Mouse (Mus musculus) kidney, adult 2 months (tissue): ENCODE results near the gene Tmem252. TPM values are rescaled to one million over a fixed set of nuclear protein-coding genes. Genes with fewer than 3 reads are reported as not detected.

Experiments used
- DNase-seq: peaks from one replicate; pipeline ENCODE4 v3.0.0; 2021
- H3K27ac ChIP-seq: fragments of 200-500 bp; 2 replicates; pipeline ENCODE4 v1.5.1; 2012; ENCODE audit warnings: low read depth, low read length, control low read depth, inconsistent platforms; ENCODE audit not compliant: insufficient read depth
- H3K27me3 ChIP-seq: fragments of 200-500 bp; replicated peaks from 2 replicates; pipeline ENCODE4 v1.6.1; 2012; ENCODE audit warnings: mild to moderate bottlenecking, moderate library complexity, low read length, inconsistent platforms; ENCODE audit not compliant: control insufficient read depth, insufficient read depth
- H3K36me3 ChIP-seq: fragments of 200-500 bp; 2 replicates; pipeline ENCODE4 v1.6.1; 2012; ENCODE audit warnings: mild to moderate bottlenecking, moderate library complexity, low read length, inconsistent platforms; ENCODE audit not compliant: control insufficient read depth, insufficient read depth
- H3K4me1 ChIP-seq: fragments of 200-500 bp; 2 replicates; pipeline ENCODE4 v1.6.1; 2011; ENCODE audit warnings: low read length; ENCODE audit not compliant: control insufficient read depth, insufficient read depth
- H3K4me3 ChIP-seq: fragments of 200-500 bp; 2 replicates; pipeline ENCODE4 v1.5.1; 2011; ENCODE audit warnings: mild to moderate bottlenecking, low read depth, low read length, control low read depth; ENCODE audit not compliant: insufficient read depth
- CTCF ChIP-seq: fragments of 200-500 bp; conservative IDR thresholded peaks from 2 replicates; pipeline ENCODE4 v1.5.1; 2011; ENCODE audit warnings: low read depth, mild to moderate bottlenecking, control low read depth, low read length, moderate library complexity, mixed read lengths; ENCODE audit not compliant: insufficient read depth, insufficient read length
- POLR2A ChIP-seq: fragments of 200-500 bp; IDR thresholded peaks from one replicate; pipeline ENCODE4 v1.6.1; 2011; ENCODE audit warnings: low read depth, low read length, control low read depth
- WGBS: fragments of 180-500 bp; shearing (Covaris S2); methylation state at CpG from one replicate; pipeline ENCODE4 v1.1.7; 2018; 5-methylcytosine and 5-hydroxymethylcytosine counted together
- polyA plus RNA-seq: library from polyadenylated mRNA; depleted of rRNA; stranded (reverse); fragments of >200 nt; gene quantifications from 2 replicates; pipeline ENCODE4 v1.2.3, GENCODE M21; 2012

Tmem252 gene
- polyA plus RNA-seq, 1 experiment = 17.4 TPM

DNA sequence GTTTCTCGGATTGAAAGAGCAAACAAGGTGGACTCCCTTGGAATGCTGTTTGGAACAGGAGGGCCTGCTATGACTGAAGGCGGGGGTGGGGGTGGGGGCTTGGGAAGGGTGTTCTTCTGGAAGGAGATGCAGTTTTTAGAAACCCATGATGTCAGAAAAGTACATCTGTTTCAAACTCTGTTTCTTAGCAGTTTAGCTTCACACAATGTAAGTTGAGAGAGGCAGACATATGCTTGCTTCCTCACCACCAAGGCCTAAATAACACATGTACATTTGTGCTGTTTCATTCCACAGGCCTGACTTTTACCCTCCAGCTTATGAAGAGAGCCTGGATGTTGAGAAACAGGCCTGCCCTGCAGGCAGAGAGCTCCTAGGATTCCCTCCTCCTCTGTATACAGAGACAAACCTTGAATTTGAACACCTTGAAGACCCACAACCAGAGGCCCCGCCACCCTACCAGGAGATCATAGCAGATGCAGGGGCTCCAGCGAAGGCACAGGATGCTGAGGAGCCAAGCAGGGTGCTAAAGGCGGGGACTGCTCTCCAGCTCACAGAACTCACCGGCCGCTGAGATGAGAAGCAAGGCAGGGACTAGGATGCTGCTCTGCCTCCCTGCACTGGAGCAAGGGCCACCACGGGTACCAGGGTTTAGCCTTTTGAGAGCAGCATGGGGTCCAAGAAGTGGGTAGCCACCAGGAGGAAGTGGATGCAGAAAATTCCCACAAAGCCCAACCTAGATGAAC lies 3.6 kb downstream of the Tmem252 start:
- H3K36me3 ChIP-seq = peaks cover 3% of the 10 kb centered on the region; the same call in 1 of the 2 replicates
- TF ChIP-seq POLR2A = no peak
- TF ChIP-seq CTCF = no peak
- DNase-seq = no peak
- H3K27me3 ChIP-seq = no peaks in the 10 kb centered on the region
- H3K4me3 ChIP-seq = no peak overlapping the region
- H3K27ac ChIP-seq = no peak overlapping the region
- WGBS = 78% methylated on average over 8 of the region's 8 CpGs
- peaks cover 6% of the 10 kb centered on the region; the same call in 1 of the 2 replicates for H3K4me1 ChIP-seq

DNA sequence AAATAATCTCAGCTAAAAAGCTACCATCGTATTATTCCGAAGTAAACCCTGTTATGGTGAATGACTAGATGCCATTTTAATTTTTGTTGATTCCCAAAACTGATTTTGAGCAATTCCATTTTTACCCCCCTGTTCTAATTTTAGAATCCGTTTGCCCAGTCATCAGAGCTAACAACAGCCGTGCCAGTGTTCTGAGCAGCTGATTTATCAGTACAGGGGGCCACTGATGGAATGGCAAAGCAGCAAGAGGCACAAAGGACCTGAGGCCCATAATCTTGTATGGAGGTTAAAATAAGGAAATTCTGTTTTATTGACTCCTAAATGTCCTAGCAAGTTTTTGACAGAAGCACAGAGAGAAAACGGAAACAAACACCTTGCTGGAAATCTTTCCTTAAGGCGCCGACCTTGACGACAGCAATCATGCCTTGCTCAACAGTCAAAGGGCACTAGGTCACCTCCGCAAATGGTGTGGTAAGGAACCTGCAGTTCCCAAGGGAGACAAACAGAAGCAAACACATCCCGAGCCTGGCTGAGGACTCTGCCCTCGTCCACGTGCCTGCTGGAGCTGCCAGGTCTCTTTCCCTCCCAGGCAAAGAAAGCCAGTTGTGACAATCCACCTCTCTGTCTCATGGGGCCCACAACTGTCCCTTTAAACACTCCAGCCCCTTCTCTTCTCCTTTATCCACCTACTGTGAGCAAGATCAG lies 9.4 kb downstream of the Tmem252 start:
- peak; percentile 92 for DNase-seq
- no peak for TF ChIP-seq CTCF
- no peak for TF ChIP-seq POLR2A
- WGBS = 48% methylated on average over 12 of the region's 12 CpGs
- Histone ChIP-seq H3K36me3 (no peaks in the 10 kb centered on the region; the same call in 1 of the 2 replicates), H3K4me3 (no peak overlapping the region), H3K27ac (0 out of 2 replicates have a peak overlapping the region, but pooled peaks have one; percentile 24), H3K27me3 (no peaks in the 10 kb centered on the region), H3K4me1 (peaks cover 5% of the 10 kb centered on the region; the same call in 1 of the 2 replicates)

GRCm38 (mm10) chr19:24686411-24686810 lies 12.6 kb downstream of the Tmem252 start:
- Histone ChIP-seq H3K4me3 (no peak overlapping the region), H3K27me3 (no peaks in the 10 kb centered on the region), H3K4me1 (peaks cover 9% of the 10 kb centered on the region; the same call in 1 of the 2 replicates), H3K27ac (no peak overlapping the region), H3K36me3 (no peaks in the 10 kb centered on the region)
- TF ChIP-seq CTCF (no peak), POLR2A (no peak)
- 88% methylated on average over 10 of the region's 10 CpGs for WGBS
- no peak for DNase-seq

DNA sequence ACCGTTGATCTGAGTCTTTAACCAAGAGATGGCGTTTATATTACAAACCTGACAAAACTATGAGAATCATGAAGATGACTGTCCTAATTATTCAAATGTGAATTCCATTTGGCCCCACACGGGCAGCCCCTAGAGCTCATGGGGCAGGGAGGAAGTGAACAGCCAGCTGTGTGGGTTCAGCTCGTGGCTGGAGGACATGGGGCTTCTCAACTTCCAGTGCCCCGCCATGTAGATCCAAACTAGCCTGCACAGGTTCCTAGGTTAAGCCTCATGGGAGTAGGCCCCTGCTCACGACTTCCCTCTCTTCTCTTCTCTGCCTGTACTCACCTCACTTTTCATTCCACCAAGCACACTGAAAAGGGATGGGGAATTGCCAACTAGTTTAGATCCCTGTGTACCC lies 14.5 kb downstream of the Tmem252 start:
- H3K4me1 ChIP-seq = peaks cover 9% of the 10 kb centered on the region; the same call in 1 of the 2 replicates
- WGBS = 83% methylated on average over 6 of the region's 6 CpGs
- no peaks in the 10 kb centered on the region for H3K36me3 ChIP-seq
- H3K27ac ChIP-seq = no peak overlapping the region
- DNase-seq = no peak
- no peak overlapping the region for H3K4me3 ChIP-seq
- no peak for TF ChIP-seq CTCF
- TF ChIP-seq POLR2A = no peak
- no peaks in the 10 kb centered on the region for H3K27me3 ChIP-seq

- WGBS = 82% methylated on average over 4 of the region's 4 CpGs
Measured at GRCm38 (mm10) chr19:24689531-24689930, 15.7 kb downstream of the Tmem252 start.

DNA sequence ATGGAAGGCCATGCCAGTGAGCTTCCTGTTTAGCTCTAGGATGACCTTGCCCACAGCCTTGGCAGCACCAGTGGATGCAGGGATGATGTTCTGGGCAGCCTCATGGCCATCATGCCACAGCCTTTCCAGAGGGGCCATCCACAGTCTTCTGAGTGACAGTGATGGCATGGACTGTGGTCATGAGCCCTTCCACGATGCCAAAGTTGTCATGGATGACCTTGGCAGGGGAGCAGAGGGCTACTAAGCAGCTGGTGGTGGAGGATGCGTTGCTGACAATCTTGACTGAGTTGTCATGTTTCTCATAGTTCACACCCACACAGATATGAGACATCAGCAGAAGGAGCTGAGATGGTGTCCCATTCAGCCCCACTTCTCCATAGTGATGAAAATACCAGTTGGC lies 18.9 kb downstream of the Tmem252 start:
- no peak for TF ChIP-seq CTCF
- no peak for TF ChIP-seq POLR2A
- Histone ChIP-seq H3K27ac (no peak overlapping the region), H3K27me3 (no peaks in the 10 kb centered on the region), H3K4me3 (no peak overlapping the region), H3K4me1 (peaks cover 4% of the 10 kb centered on the region; the same call in 1 of the 2 replicates), H3K36me3 (no peaks in the 10 kb centered on the region)
- DNase-seq = no peak
- WGBS = 97% methylated on average over 2 of the region's 2 CpGs

More at GRCm38 (mm10) chr19:24689531-24689930, 15.7 kb downstream of the Tmem252 start:
- H3K4me3 ChIP-seq = no peak overlapping the region
- peaks cover 4% of the 10 kb centered on the region; the same call in 1 of the 2 replicates for H3K4me1 ChIP-seq
- DNase-seq = peak; percentile 79
- no peaks in the 10 kb centered on the region for H3K36me3 ChIP-seq
- TF ChIP-seq POLR2A (no peak), CTCF (no peak)
- no peaks in the 10 kb centered on the region for H3K27me3 ChIP-seq
- no peak overlapping the region for H3K27ac ChIP-seq

DNA sequence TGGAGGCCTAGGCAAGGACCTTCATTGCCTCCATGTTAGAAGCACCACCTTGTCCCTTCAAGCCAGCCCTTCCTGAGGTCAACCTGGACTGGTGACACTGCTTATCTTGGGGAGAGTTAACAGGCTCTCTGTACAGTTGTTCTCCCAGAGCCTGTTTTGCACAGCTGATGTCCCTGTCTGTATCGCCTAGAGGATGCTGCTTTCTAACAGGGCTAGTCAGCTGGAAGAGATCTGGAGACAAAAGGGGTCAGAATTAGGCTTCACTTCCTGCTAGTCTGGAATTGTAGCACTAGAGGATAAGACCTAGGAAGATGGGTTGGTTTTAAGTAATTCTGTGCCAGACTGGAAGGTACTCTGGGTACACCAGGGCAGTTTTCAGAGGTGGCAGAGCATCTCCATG lies 24.1 kb downstream of the Tmem252 start:
- DNase-seq = no peak
- TF ChIP-seq CTCF (no peak), POLR2A (no peak)
- Histone ChIP-seq H3K27me3 (no peaks in the 10 kb centered on the region), H3K36me3 (no peaks in the 10 kb centered on the region), H3K4me1 (no peaks in the 10 kb centered on the region), H3K4me3 (no peak overlapping the region), H3K27ac (peak overlapping the region; percentile 43)
- WGBS = 71% methylated on average over 1 of the region's 1 CpGs
